Mouse (Mus musculus) spleen, postnatal 10 days (tissue): ENCODE measurements around the gene Jazf1.

Experiments used
- DNase-seq, 2 experiments: peaks; one replicate each; pipeline ENCODE4 v3.0.0; 2021 to 2022; ENCODE audit warnings: low spot score in 2 of 2

The Jazf1 gene

DNA sequence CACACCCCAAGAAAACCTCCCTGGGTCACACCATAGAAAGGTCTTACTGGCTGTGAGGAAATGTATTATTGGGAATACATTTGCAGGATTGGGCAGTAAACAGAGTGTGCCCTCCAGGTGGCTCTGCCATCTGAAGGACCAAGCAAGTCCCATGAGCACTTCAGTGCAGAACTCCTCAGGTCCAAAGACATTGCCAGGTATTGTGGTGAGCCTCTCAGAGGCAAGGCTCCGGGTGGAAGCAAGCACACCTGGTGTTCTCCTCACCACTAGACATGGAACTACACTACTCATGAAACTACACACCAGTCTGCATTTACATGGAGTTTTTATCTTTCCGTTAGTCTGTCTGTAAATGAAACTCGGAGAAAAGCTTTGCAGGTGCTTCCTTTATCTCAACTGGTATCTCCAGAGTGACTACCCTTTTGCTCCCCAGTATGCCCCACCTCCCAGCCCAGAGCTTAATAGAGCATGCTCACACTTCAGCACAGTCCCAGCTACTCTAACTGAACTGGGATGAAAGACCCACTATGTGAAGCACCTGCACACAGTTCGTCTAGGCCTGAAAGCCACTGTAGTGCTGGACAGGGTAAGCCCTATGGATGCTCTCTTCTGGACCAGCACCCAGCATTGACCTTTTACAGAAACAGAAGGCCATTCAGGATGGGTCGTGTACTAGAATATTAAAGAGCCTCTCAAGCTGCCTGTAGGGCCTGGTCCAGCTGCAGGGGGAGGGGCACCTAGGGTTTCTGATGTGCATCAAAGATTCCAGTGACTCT is 156.1 kb downstream of the Jazf1 start:
- DNase-seq: no peak

DNA sequence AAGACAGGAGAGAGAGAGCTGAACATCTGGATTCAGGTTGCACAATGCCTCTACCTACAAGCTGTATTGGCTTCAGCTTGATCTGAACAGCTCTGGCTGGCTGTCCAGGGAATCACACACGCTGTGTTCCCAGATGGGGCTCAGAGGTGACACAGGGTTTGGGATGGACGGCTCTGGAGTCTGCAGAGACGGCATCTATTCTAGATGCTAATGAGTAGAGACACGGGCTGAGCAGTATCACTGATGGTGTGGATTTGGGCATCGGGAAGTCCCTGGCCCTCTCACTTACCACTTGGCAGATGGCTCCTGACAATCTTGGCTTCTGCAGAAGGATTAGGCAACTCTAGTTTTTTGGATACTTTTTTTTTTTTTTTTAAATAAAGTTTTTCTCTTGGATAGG is 161.6 kb downstream of the Jazf1 start:
- DNase-seq: no peak

DNA sequence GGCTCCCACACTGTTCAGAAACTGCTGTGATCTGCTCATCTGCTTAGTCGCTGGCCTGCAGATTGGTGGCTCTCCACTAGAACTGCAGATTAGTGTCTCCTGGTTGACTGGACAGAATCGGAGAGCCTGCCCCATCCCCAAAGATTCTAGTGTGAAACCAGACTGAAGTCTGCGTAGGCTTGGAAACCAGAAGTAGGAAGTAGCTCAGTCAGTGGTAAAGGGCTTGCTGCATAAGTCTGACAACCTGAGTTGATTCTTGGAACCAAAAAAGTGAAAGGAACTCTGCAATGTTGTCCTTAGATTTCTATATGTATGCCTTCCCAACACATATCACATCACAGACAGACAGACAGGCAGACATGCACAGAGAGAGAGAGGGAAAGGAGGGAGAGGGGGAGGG is 163.3 kb downstream of the Jazf1 start:
- no peak for DNase-seq

DNA sequence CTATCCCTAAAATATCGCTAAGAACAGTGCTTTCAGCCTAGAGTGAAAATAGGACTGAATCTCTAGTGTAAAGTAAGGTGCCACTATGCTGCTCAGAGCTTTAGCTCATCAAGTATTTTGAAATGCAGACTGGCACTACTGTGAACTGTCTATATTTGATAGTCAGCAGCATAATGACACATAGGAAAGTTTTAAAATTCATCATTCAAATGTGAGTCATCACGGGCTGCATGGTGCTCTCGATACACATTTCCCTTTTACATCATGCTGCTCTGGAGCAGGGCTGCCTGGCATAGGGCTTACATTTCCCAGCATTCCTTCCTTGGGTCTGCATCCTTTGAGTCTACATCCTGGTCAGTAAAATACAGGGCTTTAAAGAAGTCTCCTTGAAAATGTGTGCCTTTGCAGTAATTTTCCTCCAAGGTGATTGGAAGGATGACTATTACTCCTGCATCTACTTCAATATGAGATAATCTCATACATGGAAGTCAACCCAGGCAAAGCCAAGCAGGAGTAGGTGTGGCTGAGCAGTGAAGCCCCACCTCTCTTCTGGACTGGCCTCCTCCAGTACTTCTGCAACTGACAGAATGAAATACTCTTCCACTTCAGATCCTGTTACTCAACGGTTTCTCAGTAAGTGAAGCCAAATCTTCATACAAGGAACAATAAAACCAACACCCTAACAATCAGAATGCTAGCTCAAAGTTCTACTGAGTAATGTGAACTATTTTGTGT is 165.0 kb downstream of the Jazf1 start:
- no peak for DNase-seq

DNA sequence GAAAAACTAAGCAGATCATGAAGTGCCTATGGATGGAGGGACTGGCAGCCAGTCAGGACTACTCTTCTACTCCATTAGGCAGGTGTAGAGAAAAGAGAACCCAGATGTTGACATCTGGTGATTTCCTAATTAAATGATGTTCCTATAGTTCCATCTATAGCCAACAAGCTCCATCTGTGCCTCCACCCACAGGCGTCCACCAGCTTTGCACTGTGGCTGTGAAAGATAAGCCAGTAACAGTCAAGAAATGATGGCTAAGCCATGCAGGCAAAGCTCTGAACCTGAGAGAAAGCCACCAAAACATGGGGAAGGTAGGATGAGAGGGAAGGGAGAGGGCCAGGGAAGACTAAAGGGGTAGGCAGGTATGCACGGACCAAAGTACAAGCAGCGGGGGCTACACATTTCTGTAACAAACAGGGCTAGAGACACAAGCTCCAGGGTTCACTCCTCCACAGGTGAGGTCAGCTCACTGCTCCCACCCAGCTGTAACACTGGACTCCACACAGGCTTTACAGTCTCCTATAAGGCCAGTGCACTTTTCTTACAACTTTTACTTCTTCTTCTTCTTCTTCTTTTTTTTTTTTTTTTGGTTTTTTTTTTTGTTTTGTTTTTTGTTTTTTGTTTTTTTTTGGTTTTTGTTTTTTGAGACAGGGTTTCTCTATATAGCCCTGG is 168.7 kb downstream of the Jazf1 start:
- DNase-seq: peak; percentile 31 to 51

DNA sequence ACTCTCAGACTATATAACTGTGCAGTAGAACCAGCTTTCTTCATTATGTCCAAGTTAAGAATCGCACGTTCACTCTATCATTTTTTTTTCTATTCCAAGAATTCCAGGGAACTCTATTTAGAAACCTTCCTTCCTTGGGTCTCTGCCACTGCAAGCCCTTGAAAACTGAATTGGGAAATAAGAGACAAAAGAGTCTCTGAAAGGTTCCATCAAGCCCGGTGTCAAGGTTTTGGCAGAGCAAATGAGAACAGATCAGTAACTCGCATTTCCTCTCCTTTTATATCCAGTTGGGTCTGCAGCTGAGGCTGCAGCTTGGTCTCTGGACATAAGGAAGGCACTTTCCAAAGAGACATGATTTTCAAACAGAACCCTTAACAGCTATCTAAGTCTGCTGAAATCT is 173.4 kb downstream of the Jazf1 start:
- no peak for DNase-seq

DNA sequence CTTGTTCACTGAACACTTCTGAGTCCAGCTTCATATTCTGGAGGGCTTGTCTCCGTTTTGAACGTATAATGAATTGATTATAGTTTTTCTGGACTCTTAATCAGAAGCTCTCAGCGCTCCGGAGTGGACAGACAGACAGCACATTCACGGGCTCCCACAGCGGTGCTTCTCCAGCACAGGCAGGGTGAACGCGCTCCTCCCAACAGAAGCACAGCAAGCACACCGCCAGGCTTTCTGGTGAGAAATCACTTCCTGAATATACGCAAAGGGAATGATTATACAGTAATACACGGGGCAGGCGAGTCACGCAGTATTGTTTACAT is 174.0 kb downstream of the Jazf1 start:
- DNase-seq: no peak

DNA sequence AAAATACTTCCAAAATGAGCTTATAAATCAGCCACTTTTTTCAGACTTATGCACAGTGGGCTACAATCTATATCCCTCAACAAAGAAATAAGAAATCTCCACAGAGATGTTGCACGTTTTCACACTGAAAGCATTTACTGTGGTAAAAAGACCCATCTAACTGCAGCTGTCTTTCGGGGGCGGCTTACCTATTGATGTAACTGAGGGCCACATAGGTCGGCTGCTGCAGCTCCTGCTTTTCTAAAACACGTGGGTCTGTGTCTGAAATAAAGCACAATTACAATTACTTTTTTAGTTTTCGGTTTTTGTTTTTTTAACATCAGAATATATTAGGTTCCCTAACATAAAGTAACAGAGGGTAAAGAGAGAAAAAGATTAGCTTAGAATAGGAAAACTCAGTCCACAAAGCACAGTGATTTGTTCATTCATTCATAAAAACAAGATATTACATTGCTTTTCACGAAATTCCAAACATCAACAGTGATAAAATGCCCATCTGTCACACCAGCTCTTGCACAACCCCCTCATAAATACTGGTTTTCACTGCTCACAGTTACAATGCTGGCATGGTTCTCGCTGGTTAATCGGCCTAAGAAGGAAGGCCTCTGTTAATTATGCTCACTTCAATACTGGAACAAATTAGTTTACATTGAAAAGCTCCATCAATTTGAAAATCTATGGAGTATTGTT is 174.5 kb downstream of the Jazf1 start:
- DNase-seq: no peak

DNA sequence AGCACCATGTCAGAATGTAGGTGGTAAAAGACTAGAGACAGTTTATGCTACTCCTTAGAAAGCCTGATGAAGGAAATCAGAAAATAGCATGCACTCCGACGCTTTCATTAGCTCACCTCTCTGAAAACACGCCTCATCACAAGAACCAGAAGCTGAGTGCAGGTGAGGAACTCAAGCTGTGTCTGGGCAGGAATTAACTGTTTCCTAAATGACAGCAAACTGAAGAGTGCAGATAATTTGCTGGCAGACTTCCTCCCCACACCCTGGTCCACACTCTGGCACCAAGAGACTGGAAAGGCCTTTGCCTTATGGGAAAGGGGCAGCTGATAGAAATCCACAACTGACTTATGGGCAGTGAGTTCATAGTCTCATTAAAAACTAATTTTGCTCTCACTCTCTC is 175.5 kb downstream of the Jazf1 start:
- no peak for DNase-seq

DNA sequence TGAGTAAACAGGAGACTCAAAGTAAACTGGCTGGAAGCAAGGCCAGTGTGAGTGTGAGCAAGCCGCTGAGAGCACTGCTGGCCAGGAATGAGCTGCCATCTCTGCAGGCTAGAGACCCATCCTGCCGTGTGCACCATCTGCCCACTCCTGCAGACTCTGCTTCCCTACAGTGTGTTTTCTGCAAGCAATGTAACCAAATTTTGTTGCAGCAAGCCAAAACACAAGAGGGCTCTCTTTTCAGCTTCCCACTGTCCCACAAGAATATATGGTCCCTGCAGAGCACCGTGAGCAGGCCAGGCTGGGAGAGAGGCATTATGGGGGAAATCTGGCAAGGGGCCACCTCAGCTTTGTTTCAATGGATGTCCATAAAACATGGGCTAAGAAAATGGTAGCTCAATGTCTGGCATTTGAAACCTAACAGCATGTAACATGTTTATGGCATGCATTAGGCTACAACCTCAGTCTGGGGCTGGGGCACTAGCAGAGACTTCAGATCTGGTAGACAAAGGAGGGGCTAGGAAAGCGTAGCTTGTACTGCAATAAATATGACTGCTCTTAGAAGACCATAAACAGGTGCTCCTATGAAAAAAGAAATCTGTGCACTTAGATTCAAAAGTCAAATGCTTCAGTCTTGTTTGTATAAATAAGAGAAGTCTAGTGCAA is 180.8 kb downstream of the Jazf1 start:
- no peak for DNase-seq

DNA sequence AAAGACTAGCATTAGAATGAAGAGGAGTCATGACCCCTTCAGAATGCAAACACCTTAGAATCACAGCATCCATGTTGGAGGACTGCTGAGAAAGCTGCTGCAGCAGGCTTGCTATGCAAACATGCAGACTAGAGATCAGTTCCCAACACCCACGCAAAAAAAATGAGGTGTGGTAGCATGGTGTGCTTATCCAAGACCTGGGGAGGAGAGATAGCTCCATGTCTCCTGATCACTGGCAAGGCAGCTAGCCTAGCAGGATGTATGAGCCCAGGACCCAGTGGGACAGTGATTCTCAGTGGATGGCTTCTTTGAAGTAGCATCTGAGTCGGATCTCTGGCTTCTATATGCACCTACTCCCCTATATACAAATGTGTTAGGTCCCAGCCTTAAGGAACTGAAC is 184.7 kb downstream of the Jazf1 start:
- DNase-seq: no peak

DNA sequence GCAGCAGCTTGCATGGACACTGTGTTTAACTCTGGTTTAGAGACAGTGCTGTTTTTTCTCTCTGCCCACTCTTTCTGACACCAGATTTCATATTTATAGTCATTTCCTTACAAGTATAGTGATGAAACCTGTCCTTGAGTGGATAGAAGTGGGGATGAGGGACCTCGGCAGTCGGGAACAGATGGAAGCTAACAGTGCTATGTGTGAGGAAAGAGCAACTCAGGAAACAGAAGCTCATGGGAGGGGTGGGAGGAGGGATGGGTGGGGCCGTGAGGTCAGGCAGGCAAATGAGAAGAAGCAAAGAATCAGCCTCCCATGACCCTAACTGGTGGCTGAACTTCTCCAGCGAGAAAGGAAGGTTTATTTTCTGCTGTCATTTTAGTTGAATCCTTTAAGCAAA is 191.3 kb downstream of the Jazf1 start:
- DNase-seq: no peak

DNA sequence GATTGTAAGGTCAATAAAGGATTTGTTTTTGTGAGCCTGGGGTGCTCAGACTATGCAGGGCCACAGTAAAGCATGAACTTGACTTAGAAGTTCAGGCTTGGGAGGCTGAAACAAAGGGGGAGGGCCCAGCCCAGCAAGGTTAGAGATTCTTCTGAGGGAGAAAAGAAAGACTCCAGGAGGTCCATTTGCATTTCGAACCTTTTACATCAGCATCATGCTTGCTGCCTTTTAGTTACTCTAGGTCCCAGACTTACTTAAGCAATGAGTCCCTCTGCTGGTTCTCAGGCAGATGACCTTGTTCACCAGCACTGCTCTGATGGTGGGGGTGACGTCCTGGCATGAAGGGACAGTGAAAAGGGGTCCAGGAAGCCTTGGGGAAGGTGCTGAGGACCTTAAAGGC is 197.1 kb downstream of the Jazf1 start:
- DNase-seq: no peak

DNA sequence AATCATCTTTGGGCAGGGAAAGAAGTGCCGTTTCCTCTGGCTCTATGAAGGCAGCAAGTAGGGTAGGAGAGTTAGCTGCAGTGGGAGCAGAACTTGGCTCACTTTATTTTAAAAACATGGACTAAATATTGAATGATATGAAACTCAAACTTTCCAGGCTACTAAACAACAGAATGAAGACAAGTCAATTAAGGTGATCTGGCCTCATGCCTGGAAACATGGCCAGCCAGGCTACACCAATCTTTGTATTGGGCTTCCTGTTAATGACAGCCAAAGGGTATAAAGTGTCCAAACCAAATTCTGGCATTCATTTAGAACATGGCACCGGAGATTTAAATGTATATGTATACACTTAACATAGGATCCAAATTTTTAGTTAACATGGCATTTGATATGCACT is 199.2 kb downstream of the Jazf1 start:
- DNase-seq: no peak

DNA sequence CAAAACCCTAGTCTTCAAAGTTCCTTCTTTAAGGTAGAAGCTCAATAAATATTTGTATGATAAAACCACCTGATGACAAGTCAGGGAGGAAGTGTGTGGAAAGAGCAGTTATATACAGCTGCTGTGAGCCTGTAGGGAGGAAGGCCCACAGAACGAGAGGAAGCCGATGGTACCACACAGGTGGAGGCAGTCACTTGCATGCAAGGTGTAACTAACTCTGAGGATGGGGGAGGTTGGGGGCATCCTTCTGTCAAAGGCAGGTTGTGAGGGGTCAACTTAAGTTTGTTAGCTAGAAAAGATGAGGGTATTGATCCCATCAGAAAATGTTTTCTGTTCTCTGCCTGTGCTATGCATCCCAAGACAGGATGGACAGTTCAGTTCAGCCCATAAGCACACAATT is 200.1 kb downstream of the Jazf1 start:
- no peak for DNase-seq

DNA sequence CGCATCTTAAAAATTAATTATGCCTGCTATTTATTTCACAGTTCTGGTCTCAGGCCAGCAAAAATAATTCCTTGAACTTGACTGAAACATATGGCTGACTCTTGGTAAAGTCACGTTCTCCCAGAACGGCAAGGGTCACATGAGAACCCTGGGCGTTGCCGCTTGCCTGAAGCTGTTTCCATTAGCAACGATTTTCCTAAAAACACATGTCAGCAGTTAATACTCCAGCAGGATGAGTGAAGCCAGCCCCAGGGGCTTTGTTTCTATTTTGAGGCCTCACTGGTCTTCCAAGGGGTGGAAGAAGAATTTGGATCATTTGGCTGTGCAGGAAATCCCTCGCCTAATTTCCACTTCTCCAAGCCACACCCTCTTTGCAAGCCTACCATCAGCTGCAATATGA is 206.5 kb downstream of the Jazf1 start:
- no peak for DNase-seq

DNA sequence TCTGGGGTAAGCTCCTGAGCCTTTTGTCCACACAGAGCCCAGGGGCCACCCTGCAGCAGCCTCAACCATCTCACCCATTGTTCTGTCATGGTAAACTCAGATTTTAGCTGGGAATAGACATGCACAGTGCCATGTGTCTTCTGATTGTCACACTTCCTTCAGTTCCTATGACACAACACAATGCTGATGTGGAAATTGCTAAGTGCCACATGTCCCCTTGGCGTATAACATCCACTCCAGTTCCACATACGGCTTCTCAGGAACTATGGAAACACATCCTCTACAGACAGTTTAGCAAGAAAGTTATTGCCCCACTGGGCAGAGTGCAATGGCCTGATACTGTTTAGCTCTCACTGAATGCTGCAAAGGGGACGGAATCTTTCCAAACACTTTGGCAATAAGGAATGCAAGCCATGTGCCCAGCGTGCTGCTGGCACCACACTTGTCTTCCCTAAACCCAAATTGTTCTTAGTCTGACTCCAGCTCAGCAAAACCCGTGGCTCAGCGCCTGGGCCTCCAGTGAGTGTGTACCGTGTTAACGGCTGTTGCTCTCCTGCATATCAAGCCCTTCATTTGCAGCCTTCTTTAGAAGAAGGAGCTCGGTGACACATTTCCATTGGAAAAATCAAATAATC is 207.1 kb downstream of the Jazf1 start:
- no peak for DNase-seq

DNA sequence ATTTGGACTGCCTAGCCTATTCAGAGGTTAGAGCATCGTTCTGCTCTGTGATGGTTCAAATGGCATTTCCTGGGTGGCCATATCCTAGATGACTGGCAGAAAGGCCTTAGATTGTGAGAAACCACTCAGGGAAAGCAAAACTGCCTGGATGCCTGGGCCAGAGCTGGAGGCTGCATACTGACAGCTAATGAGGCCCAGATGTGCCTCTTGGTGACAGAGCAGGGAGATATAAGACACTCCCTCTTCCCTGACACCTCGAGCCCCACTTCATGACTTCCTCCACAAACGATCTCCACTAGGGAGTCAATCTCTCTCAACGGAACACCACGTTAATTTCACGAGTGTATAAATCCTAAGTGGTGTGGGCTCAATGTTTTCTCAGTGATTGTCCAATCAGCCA is 207.7 kb downstream of the Jazf1 start:
- DNase-seq: no peak

DNA sequence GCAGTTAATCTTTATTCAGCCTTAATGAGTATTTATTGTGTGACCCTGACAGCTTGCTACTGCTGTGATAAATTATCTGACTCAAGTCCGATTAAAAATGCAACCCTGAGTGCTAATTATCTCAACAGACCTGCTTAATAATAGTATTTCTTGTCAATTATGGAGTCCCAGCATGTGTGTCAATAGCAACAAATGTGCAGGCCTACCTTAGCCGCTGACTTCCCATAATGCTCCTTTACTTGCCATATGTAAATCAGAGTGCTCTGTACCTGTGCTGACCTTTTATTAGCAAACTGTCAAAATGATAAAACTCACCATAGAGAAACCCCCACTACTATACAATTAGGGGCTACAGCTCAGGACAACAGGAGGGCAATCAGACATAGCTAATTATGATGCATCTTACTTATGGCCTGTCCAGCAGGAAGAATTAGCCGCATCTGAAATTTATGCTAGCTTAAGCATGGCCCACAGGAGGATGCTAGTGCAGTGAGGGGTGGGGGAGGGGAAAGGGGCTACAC is 209.5 kb downstream of the Jazf1 start:
- DNase-seq: no peak

DNA sequence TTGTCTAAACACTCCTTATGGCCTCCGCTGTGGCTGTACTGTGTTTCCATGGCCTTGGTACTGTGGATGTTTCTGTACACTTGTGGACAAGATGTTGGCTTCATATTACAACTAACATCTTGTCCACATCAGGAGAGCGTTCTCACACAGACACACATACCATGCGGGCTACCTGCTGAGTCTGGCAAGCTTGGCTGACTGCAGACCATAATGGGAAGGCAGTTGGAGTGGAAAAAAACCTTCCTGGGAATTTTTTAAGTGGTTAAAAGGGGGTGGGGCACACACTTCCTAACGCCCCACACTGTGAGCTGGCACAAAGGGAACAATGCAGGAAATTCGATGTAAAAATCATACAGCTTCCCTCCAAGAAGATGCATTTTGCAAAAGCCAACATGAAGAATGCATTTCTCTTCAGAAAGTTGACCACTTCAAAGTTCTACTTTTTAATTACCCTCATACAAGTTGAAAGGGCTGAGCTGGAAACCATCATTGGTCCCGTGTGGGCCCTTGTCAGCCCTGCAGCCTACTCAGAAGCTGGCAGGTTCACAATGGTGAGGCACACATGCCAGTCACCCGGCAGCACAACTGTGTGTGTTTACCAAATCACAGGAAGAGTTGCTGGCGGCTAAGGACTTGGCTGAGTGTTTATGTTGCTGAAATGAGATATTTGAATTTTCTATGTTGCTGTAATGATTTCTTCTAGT is 215.9 kb downstream of the Jazf1 start:
- DNase-seq: no peak

DNA sequence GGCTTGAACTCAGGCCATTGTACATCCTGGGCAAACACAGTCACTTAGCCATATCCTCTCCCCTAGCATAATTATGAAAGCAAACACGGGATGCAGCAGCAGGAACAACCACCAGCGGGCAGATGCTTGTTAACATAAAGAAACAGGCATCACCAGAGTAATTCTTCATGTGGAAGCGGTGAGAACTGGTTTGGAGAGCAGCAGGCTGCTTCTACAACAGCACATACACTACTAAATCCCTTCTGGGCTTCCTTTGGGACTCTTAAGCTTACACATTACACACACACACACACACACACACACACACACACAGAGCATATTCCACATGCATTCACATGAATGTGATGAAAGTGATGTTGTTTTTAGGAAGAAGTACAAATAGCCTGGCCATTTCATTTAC is 216.5 kb downstream of the Jazf1 start:
- DNase-seq: no peak
